Mouse (Mus musculus): ENCODE measurements at regions not wholly inside any gene's neighbourhood (a gene's known extent, or its start where the extent isn't known, plus 50 kb on each side); places are given as distances from the start of the nearest gene placed in this dataset.

DNA sequence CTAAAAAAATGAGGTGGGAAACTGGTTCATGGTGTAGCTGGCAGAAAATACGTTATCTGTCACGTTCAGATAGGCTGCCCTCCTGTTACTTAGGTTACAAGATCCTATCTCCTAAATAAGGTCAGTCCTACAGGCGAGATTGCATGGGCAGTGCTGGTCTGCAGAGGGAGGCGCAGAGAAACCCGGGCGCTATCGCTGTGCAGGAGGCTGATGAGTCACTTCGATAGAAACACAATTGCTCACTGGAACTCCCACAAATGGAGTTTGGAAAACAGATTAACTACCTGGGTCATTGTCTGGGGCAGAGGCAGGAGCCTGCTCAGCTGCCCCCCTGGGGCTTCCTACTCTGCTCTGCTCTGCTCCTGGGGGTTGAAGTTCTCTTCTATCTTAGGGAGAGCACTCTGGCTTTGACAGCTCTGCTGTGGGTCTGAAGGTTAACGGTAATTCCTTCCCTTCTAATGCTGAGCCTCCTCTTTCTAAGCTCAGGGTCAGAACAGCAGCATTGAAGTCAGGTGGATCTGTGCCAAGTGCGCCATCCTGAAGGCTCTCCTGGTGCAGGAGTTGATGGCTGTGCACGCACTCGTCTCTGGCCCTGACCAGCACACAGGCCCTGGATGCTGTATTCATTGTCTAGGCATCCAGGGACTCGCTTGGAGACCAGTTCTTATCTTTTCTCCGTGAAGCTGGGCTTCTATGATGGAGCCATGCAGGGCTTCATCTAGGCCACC, 349.9 kb upstream of the Myt1l start:
- intact Hi-C loops (cut with DNase I): no loop called here
- DNase-seq: no peak

DNA sequence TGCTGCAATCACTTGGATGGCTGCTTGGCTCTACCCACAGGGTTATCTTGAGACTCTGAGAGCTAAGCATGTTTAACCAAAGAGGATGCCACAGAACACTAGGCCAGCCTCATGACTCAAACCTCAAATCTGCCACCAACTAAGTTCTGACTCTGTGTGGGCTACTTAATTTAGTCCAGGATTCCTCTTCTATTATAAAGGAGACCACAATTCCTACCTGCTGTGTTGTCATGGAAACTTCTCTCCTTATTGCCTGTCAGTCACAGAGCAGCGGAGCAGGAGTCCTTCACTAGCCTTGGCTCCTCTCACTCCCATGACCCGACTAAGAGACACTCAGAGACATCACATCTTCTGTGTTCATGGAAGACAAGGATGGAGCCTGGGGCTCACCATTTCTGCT, 348.8 kb upstream of the Myt1l start:
- DNase-seq: no peak
- intact Hi-C loops (cut with DNase I): no loop called here

DNA sequence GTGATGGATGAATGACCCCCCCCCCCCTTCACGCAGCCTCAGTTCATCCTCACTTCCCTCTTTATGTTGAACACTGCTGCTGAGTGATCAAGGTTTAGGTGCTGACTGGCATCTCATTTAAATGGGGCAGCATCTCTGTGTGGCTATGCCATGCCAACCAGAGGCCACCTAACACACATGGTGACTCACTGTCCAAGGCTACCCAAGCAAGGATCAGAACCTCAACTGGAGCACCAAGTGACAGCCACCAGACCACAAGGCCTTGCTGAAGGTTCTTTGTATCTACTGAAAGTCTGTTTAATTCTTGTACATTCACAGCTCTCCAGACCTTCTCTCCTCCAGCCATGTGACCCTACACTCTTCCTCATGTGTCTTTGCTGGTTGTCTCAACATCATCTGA, 347.6 kb upstream of the Myt1l start:
- intact Hi-C loops (cut with DNase I): no loop called here
- DNase-seq: no peak

DNA sequence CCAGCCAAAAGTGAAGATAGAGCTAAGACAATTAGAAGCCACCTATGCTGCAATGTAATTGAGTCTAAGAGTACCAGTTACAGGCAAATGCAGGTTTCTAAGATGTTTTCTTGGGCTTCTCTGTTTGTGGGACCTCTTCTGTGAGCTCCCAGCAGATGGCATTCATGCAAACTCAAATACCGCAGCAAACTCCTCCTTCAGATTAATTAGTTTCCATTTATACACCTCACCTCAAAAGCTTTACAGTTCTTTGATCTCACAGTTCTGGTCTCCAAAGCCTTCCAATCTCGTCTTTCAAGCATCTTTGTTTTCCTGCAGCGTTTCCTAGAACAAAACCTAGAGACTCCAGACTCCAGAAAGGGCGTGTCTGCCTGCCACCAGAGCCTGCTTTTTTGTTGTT, 340.6 kb upstream of the Myt1l start:
- intact Hi-C loops (cut with DNase I): no loop called here
- DNase-seq: no peak

DNA sequence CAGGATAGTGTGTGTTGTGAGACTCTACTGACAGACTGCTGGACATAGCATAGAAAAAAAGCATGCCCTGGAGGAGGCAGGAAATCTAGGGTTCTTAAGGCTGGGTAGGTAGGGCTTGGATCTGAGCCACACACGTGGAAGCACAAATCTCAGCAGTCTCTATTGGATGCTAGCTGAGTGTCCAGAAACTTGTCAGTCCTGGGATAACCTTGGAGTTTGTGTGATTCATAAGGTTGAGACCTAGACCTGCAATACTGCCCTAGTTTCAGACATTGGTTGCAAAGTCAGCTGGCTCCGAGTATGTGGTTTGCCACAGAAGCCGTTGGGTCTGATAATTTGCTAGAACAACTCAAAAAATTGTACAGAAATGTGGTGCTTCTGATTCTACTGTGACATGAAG, 335.8 kb upstream of the Myt1l start:
- no peak for DNase-seq
- intact Hi-C loops (cut with DNase I): no loop called here

DNA sequence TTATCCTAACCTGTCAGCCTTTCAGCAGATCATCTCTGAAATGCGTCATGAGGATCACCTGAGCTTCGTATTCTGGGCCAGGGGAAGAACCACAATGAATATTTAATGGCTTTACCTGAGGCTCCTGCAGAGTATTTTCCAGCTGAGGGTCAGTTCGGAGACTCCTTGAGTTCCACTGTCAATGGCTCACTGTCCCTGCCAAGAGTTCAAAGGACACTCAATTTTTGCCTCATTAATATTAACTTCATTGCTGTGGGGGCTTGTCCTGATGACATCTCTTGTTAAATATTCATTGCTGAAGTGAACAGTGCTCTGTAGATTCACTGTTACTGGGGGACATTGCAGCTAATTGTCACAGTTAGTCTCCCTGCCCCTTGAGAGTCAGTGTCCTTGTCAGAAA, 316.2 kb upstream of the Myt1l start:
- intact Hi-C loops (cut with DNase I): no loop called here
- no peak for DNase-seq

DNA sequence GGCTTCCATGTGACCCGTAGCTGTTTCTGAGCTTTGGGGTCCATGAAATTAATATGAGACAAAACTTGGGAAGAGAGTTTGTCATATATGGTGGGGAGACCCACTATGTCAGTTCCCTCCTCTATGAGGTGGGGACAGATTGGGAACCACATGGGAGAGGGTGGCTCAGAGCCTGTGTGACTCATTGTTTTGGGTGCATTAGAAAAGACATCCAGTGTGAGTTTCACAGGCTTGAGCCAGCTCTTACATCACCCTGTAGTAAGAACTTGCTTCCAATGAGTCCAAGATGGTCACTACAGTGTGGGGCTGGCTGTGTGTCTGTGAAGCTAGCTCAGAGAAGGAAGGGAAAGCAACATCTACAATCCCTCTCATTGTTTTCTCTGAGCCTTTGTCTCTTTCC, 314.6 kb upstream of the Myt1l start:
- DNase-seq: no peak

DNA sequence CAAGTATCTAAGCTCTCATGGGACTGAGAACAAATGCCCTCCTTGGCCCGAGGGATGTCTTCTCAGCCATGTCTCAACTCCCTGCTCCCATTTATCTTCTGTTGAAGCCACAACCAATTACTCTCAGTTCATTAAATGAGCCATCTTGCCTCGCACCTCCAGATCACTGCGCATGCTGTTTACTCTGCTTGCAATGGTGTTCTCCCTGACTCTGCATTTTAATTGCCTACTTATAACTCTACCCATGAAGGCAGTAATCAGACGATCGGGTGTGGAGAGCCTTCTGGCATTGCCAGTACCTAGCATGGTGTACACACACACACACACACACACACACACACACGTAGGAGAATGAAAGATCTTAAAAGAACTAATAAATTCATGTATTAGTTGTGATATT, 306.1 kb upstream of the Myt1l start:
- intact Hi-C loops (cut with DNase I): no loop called here
- DNase-seq: no peak

More for the DNA sequence above, 314.6 kb upstream of the Myt1l start:
- intact Hi-C loops (cut with DNase I): no loop called here

DNA sequence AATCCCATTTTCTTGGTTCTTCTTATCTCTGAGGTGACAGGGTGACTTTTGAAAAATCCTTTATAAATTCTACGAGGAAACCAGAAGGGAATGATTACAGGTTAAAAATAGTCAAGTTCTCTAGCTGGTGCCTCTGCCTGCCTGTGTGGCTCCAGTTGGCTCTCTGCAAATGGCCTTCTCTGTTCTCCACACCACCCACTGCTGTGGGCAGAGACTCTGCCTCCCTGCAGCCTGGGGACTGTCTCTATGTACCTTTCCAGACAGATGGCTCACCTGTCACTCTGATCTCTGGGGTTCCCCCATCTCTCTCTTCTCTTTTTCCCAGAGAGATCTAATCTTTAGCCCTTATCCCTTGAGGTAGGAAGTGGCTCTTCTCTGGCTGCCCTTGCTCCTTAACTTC, 302.2 kb upstream of the Myt1l start:
- intact Hi-C loops (cut with DNase I): no loop called here
- DNase-seq: no peak

DNA sequence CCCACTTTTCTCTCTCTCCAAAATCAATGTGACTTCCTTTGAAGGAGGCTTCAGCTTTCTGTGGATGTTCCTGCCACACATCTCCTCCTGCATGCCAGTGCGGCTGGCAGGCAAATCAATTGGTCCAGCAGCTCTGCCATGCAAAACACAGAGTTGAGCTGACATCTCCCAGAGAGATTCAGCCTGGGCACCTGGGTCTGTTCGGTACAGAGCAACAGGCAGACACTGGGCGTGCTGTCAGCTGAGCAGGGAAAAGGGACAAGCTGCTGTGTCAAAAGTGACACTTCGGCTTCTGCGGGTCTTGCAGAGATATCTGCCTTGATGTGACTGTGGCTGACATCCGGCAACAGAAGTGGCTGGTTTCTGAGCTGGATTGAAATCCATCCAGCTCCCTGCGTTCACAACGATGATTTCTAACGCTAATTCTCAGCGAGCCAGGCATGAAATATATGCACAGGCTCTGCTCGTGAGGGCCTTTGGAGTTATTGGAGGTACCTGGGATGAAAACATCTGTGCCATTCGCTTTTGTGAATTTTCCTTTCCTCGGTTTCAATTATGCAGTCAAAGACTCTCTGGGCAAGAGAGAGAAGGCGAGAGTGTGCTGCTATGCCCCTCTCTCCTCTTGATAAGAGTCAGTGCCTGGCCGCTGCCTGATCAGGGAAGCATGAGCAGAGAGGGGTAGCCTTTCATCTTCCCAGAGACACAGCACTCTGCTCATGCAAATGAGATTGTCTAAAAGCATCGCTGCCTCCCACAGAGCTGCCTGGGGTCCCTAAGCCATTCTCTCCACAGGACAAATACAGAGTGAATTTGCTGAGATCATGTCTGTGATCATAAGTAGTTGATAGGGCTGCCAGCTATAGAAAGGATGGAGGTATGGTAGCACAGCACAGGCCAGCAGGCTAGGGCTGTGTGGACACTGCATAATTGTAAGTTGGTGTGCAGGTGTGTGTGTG, 295.4 kb upstream of the Myt1l start:
- intact Hi-C loops (cut with DNase I): no loop called here
- DNase-seq: no peak

DNA sequence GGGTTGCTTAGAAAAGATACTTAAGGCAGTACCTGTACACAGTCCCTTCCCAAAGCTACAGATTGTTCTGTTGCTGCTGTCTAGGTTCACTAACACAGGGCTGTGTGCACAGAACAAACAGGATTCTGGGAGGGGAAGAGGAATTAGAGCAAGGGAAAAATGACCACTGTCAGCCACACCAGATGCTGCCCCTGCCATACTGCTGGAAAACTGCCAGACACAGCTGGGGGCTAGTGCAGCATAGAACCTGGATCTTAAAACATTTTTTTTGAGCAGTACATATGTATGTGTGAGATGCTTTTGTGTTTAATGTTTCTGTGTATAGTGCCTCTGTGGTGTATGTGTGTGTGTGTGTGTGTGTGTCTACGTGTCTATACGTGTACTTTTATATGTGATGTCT, 291.7 kb upstream of the Myt1l start:
- DNase-seq: no peak
- intact Hi-C loops (cut with DNase I): no loop called here

DNA sequence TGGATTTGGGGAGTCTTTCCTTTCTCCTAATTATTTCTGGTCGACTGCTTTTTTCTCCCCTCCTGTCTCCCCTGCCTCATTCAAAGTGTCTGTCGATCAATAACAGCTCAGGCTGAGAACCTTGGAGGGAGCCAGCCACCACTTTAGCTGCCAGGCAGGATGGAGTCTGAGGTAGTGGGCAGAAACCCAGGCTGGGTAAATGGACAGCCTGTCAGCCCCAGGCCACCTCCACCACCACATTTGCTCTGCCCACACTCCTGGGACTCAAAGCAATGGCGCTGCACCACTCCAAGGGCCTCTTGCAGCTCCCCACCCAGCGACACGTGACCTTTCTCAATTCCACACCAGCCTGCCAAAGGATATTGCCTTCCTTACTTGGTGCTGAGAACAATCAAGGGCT, 290.7 kb upstream of the Myt1l start:
- no peak for DNase-seq
- intact Hi-C loops (cut with DNase I): no loop called here

DNA sequence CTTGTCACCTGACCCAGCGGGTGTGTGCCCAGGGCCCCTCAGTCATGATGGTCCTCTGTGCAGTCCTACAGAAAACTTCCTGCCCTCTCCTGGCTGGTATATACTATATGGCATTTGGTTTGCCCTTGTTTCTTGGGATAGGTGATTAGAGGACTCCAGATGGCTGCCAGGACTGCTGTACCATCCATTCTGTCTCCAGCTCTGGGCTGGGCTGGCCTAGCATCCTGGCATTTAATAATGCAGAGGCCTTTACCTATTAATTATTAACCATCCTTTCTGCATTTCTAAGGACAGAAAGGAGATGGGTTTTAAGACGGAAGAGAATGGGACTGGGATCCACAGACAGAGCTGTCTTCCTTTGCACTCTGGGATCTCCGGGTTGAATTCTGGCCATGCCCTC, 288.7 kb upstream of the Myt1l start:
- intact Hi-C loops (cut with DNase I): no loop called here
- no peak for DNase-seq

DNA sequence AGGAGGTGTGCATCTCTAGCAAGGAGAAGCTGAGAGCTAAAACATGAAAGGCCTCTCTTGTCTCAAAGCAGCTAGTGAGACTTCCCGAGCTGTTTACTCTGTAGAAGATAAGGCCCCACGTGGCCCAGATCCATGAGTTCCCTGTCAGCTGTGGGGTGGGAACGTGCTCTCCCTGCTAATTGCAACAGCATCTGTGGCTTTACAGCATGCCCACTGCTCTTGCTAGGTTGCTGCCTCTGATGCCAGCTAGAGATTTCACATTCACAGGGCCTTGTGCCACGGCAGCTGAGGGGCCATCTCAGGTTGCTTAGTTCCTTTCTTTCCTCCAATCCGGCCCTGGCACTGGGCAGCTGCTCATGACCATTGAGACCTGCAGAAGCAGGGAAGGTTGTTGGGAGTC, 288.2 kb upstream of the Myt1l start:
- DNase-seq: no peak
- intact Hi-C loops (cut with DNase I): no loop called here

DNA sequence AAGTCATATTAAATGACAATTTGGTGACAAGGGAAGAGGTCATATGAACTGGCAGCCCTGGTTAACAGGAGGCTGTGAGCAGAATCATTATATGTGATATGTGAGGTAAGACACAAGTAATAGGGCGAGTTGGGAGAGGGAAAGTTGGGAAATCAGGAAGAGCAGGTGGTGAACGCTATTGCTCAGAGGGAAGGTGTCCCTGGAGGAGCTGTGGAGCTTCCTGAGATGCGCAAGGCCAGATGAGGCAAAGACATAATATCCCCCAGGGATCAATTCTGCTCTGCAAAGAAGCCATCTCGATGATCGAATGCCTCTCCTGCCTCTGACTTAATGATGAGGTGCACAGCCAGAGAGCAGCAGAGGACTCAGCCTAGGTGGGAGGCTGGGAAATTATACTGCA, 285.1 kb upstream of the Myt1l start:
- intact Hi-C loops (cut with DNase I): no loop called here
- no peak for DNase-seq

DNA sequence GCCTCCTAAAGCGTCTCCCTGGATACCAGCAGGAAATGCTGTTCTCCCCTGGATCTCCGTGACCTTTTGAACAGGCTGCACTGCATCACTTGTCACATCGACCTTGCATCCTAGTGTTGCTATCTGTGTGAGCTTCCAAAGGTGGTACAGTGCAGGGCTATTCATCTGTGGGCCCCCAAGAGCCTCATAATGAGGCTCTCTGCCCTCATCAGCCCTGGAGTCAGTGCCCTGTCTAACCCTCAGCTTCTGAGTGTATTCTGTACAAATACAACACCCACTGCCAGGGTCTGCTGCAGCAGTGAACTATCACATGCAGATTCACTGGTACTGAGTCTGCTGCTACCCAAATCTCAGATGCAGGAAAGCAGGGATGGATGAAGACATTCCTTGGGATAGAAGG, 282.1 kb upstream of the Myt1l start:
- intact Hi-C loops (cut with DNase I): no loop called here
- DNase-seq: no peak

DNA sequence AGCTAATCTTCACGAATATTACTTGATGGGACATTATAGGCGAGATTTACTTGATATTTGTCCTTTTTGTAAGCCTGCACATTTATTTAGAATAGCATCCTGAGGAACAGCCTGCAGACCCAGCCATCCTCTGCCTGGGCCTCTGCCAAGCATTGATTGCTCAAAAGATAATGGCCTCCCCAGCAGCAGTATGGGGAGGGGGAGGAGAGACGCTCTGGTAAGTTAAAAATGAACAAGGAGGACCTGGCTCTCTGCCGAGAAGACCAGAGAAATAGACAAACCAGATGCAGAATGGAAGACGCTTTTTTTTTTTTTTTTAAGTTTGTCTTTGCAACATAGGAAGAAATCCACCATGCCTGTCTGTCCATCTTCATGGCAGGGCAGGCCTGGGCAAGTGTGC, 280.8 kb upstream of the Myt1l start:
- DNase-seq: no peak
- intact Hi-C loops (cut with DNase I): no loop called here

DNA sequence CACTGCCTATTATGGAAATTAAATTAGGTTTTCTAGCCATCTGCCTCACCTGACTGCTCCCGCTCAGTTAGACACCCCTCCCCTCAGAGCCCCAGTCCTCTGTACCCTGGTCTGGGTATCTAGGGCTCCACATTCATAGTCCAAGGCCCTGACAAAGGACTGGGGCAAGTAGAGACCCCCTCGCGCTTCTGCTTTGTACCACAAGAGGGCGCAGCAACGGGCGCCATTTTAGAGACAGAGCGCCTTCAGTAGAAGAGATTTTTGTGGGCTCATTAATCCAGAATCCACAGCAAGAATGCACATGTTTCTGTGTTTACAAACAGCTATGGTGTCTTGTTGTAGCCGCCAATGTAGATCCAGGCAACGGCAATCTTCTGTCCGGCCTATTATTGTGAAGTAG, 279.7 kb upstream of the Myt1l start:
- intact Hi-C loops (cut with DNase I): no loop called here
- DNase-seq: no peak

DNA sequence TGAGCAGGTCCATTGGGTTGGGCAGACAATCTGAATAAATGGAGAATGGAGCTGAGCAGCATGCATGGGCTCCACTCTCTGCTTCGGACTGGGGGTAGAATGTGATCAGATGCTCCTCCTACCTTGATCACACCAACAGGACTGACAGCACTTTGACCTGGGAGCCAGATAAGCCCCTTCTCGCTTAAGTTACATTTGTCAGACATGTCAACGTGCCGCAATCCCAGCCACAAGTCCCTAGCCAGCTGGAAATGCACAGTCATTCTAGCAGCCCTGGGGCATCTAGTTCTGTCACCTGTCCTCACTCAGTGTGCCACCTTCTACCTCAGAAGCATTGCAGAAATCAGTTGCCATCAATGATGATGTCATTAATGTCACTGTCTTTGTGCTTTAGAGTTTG, 272.1 kb upstream of the Myt1l start:
- intact Hi-C loops (cut with DNase I): no loop called here
- DNase-seq: no peak

DNA sequence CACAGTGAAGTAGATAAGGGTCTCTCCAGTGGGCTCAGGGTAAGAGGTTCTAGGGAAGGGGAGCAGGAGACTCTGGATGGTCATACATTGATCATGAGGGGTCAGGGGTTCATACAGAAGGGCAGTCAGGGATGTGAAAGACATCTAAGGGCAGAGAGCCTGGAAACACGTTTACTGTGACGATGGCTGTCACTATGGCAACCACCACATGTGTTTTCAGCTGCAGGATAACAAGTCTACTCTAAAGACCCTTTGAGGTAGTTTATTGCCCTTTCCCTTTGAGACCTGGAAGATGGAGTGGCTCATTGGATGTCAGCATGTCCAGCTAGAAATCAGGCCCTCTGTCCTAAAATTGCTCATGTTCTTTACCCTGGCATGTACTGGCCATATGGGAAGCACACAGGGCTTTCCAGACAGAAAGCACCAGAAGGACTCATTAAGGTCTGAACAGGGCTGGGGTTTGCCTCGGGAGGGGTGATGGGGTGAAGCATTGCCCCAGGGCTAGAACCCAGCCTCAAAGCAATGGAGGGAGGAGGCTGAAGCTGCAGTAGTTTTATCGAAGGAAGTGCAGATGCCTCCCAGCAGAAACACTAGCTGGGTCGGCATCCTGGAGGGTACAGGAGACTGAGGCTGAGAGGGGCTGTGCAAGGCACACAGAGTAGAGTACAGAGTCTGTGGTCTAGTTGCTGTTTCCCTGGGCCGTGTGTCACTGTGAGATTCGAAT, 271.0 kb upstream of the Myt1l start:
- no peak for DNase-seq
- intact Hi-C loops (cut with DNase I): no loop called here

DNA sequence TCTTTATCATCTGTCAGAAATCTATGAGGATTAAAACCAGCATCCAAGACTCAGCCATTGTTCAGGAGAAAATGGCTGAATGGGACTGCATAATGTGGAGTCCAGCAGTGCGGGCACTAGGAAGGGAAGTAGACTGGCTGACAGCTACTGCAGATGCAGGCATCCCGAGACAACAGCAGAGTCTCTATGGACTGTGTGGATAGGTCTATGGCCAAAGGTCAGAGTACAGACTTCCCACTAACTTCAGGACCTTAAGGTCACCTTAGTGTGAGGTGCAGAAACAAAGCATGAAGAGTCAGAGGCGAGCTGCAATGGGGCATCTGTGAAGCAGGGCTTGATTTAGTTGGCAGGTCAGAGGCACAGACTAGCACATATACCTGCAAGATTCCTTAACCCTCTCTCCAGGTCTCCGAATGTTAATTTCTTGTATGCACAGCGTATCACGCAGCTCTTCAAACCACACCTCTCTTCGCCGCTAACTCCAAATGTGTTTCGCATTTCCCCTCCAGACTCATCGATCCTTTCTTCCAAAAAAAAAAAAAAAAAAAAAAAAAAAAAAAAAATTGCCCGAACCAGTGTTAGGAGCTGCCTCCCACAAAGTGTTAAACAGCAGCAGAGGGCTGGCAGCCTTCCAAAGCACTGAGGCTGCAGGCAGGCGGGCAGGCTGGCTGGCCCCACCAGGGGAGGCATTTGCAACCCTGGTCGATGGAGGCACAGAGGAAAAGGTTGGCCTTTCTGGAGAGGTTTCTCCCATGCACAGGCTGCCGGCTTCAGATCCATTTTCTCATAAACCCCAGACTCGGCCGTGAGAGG, 270.2 kb upstream of the Myt1l start:
- DNase-seq: peak in 1 of 2 experiments; percentile 8
- intact Hi-C loops (cut with DNase I): no loop called here

Data from heart, postnatal 36 days (tissue).